Mouse (Mus musculus) liver, adult (tissue): ENCODE data around the gene Lonp1.

Experiments used
- GATA4 ChIP-seq: IDR thresholded peaks from 2 replicates; pipeline ENCODE4 v1.6.1; 2014; ENCODE audit warnings: mild to moderate bottlenecking, low read length; ENCODE audit not compliant: insufficient replicate concordance

Gene Lonp1

DNA sequence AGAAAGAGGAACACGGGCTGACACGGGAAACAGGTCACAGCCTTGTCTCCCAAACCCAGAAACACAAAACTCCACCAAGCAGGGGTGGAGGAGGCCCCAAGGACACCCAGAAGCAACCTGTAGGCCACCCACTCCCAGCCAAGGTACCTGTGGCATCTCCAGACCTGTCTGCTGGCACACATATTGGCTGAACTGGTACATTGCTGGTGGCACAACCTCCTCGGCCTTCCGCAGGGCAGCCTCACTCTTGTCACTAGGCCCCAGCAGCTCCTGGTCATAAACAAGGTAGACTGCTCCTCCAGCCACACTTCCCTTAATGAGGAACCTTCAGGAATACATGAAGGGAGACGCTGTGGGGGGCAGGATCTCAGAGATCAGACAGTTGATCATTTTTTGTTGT is 18.0 kb downstream of the Lonp1 start:
- TF ChIP-seq GATA4: no peak

DNA sequence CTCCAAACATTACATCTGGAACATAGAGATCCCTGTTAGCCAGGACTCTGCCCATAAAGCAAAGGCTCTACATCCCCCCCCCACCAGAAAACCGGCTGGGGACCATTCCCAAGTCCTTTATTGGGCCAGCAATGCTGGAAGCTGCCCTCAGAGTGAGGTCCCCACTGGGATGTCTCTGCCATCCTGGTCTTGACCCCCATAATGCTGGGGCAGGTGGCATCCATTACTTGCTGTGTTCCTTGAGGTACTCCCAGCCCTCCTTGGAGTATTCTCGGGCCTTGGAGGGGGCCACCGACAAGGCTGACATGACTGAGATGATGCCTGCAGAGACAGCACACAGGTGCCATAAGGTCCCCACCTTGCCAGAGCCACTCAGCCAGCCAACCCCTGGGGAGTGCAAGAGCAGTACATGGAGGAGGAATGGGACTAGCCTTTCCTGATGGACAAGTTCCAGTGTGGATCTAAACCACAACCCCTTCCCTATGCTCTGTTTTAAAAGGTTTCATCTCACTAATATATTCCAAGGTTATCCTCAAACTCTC is 19.1 kb downstream of the Lonp1 start:
- no peak for TF ChIP-seq GATA4

DNA sequence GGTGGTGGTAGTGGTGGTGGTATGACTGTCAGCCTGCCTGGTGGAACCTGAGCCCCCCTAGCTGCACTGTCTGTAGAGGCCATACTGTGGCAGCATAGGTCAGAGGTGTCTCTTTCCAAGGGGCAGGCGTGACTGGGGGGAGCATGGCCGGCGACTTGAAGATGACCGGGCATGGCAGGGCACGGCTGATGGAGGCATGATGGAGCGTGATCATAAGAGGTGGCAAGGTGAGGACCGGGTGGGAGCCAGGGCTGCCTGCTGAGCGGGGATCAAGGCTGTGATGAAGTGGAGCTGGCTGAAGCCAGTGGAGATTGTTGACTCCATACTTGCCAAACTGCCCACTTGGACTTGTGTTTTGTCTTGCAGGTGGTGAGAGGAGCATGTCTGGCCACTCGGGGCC is 21.3 kb downstream of the Lonp1 start:
- no peak for TF ChIP-seq GATA4

DNA sequence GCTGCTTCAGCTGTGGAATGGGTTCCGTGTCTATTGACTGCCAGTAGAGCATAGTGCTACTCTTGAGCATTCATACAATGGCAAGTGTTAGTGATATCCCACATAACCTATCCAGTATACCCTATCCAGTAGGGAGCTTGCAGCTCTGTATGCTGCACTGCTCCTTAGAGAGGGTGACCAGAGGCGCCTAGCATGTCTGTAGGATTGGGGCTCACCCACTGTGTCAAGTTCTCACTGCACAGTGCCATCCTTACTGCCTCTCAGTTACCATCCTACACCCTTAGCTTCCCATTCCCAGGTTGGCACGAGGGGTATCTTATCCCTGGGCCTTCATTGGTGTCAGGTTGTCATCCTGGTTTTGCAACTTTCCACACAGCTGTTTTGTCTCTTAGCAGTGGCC is 22.3 kb downstream of the Lonp1 start:
- no peak for TF ChIP-seq GATA4

DNA sequence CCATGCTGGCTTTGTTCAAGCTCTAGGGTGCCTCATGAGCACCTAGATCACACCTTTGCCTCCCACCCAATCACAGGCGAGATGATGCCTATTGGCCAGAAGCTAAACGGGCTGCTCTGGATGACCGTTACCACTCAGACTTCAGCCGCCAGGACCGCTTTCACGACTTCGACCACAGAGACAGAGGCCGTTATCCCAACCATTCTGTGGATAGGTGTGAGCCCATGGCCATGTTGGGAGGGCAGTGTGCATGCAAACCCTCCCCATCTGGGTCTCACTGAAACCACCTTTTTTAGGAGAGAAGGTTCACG is 22.7 kb downstream of the Lonp1 start:
- no peak for TF ChIP-seq GATA4

DNA sequence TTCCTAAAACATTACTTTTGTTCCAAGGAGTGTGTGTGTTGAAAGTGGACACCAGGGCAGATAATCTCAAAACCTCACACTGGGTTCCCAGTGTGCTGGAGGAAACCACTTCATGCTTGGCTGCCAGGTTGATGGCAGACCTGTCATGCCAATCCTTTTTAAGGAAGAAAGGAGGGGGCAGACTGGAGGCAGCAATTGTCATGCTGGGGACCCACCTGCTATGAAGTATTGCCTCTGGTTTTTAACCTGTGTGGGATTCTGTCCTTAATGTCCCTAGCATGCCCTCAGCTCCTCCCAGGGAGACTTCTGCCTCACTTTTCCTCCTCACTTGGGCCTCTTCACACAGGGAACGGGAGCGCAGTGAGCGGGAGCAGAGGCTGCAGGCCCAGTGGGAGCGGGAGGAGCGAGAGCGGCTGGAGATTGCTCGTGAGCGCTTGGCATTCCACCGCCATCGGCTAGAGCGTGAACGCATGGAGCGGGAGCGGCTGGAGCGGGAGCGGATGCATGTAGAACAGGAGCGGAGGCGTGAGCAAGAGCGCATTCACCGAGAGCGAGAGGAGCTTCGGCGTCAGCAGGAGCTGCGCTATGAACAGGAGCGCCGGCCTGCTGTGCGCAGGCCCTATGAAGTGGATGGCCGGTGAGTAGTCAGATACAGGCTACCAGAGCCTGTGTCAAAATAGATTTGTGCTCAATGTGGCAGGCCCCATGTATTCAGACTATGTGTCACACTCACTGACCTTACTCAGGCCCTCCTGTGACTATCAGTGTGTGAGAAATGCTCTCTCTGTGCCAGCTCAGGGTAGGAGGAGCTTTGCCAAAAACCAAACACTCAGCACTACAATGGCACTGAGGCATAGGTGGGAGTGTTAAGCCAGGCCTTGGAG is 23.3 kb downstream of the Lonp1 start:
- no peak for TF ChIP-seq GATA4

DNA sequence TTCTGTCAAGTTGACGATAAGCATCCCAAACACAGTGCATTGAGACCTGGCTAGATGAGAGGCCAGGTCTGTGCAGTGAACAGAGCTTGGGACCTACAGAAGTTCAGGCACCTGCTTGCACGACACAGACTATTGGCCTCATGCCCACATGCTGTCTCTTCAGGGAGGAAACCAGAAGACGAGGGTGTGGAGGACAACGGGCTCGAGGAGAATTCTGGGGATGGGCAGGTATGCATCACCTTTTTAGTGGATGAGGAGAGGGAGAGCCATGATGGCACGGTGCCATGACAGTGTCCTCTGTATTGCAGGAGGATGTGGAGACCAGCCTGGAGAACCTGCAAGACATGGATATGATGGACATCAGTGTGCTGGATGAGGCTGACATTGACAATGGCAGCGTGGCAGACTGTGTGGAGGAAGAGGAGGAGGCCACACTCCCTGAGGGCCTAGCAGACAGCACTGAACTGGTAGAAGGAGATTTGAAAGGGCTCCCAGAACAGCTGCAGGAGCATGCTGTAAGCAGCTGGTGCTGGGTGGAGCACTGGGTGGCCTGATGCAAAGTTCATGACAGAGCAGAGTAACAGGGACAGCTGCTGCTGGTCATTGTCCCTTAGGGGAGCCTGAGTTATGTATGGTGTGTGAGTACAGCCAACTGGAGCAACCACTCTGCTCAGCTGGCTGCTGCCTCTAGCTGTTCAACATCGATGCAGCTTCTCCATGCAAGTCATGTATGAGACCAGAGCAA is 33.0 kb downstream of the Lonp1 start:
- TF ChIP-seq GATA4: no peak

DNA sequence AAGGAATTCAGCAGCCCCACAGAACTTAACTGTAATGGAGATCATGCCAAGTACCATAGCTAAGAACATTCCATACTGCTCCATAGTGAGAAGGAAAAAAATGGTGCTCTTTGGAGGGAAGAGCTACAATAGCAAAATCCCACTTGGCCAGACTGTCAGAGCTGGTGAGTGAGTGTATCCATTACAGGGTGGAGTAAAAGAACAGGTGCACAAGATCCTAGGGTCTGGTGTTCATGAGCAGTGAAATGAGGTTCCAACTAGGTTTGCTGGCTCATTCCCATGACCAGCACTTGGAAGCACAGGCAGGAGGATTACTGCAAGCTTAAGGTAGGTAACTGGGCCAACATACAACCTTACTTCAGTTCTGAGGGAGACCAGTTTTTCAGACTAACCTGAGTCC is 34.1 kb downstream of the Lonp1 start:
- no peak for TF ChIP-seq GATA4

DNA sequence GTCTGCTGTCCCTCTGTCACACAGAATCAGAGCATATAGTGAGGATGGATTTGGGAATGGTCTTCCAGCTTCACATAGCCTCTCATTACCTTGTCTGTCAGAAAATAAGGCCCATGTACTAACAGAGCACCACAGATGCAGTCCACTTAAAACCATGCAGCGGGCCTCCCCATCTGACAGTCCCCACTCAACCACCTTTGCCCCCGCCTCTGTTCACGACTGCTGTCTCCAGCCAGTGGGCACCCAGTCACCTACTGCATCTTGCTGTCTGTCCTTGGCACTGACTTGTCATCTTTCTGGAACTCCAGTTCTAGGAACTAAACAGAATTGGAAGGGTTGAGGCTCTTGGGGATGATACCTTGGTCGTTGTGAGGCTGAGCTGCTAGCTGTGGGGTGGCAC is 37.8 kb downstream of the Lonp1 start:
- no peak for TF ChIP-seq GATA4

DNA sequence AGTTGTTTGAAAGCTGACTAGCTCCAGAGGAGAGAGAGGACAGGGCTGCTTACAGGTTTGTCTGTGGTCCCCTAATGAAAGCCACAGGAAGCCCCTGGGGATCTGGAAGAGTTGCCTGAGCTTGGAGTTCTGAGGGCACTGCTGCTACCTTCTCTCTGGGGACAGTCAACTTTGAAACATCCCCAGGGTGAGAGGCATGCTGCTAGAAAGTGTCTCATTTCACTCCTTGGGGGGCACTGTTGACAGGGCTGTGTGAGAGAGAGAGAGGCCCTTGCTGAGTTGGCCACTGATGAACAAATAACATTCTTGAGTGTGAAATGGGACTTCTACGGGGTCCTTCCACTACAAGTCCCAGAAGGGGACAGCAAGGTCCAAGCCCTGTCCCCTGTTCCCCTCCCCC is 38.9 kb downstream of the Lonp1 start:
- no peak for TF ChIP-seq GATA4

DNA sequence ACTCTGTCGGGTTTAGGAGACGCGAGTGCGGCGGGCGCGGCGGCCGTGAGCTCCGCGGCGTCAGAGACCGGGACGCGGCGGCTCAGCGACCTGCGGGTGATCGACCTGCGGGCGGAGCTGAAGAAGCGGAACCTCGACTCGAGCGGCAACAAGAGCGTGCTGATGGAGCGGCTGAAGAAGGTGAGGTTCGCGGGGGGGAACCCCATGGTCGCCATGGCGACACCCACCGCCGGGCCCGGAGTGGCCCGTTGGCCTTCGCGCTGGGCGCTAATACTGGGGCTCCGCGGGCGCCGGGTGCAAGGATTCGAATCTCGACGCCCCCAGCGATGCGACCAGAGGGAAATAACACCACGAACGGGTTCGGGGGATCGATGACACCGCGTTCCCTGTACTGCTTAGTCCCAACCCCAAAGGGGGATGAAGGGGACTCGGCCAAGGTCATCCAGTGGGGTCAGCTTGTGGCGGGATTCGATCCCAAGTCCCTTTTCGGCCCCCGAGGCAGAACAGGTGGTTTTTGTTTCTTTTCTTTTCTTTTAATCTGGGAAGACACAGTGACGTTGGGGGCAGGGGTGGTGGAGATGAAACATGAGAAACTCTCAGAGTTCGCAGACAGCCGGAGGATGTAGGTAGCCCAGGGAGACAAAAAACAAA is 41.4 kb downstream of the Lonp1 start:
- TF ChIP-seq GATA4: no peak

DNA sequence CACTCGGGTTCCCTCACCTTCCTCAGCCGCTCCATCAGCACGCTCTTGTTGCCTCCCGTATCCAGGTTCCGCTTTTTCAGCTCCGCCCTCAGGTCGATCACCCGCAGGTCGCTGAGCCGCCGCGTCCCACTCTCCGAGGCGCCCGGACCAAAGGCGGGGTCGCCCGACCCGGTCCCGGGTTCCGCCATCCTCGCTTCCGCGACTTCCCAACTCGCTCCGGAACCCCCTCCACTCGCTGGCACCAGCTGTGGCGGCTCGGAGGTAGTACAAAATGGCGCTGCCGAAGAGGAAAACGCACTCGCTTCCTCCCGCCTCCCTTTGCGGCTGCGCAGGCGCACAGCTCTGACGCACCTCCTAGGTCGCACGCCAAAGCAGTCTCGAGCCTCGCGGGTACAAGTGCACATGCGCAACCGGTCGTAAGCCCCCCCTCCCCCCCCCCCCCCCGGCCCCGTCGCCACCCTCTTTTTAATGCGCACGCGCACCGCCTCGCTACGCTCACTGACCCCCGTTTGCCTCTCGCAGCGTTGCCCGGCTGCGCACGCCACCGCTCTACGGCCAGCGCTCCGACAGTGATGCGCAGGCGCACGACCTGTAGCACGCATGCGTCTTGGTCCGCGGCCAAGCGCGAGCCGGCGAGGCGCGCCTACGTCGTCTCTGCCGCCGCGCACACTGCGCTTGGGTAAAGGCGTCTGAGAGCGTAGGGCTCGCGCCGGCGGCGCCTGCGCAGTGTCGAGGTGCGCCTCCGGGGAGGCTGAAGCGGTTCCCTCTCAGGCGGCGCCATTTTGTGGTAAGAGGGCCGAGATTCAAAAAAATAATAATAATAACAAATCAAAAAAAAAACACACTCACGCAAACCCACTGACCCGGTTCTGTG is 42.2 kb downstream of the Lonp1 start, which contains the start of the genes Safb2 and Safb:
Gene Safb2 (minus strand): TSS at position 329 of the 874 bp plus-strand sequence.
Gene Safb (plus strand): TSS at position 569 of the 874 bp plus-strand sequence.
- no peak for TF ChIP-seq GATA4

DNA sequence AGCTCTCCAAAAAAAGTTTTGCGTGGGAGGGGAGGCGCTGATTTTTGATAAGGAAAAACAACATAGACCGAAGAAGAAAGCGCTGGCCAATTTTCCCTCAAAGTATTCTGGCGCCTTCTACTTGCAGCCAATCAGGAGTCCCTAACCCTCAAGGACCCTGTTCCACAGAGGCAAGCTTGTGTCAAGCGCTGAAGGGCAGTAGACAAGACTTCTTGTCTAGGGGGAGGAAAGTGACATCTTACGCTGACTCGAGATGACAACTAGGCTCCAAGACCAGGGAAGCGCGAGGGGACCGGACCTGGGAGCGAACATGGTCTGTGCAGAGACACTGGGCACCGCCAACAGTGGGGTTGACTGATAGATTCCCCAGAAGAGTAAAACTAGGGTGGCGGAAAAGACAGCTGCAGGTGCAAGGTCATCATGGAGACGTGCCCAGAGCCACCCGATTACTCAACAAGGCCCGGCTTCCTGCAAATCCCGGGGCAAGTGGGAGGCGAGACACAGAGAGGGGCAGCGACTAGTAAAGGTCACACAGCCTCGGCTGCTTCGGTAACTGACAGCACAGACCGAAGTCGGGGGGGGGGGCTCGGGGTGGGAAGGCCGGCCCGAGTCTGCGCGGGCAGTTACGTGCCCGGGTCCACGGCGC is 43.0 kb downstream of the Lonp1 start:
- no peak for TF ChIP-seq GATA4

DNA sequence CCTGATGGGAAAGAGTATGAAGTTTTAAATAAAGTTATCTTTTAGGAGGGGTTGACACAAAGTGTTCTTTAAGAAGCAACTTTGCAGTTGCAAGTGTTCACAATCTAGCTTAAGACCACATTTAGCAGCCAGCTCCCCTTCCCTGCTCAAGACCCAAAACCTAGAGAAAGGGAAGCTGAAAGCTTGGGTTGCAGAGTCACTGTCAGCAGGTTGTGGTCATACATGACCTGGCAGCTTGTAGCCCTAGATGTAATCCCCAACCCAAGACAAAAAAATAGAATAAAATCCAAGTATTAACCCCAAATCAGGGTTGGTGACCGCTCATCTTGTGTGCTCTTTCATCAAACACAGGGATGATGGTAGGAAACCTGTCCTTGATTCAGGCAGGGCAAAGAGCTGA is 43.6 kb downstream of the Lonp1 start:
- TF ChIP-seq GATA4: no peak

DNA sequence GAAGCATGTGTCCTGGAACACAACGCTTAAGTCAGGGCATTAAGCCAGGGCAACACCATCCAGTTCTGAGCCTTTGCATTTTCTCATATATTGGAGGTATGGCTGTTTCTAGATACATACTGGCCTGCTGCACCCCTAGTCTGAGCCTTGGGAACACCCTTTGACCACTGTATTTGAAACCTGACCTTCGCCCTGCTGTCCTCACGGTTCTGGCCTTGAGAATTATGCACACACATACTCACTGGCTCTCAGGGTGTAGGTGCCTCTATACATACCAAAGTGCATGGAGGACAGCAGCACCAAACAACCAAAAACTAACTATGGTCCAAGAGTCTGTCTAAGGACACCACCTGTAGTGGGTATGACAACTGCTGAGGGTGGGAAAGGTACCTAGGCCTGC is 53.7 kb downstream of the Lonp1 start:
- TF ChIP-seq GATA4: no peak

DNA sequence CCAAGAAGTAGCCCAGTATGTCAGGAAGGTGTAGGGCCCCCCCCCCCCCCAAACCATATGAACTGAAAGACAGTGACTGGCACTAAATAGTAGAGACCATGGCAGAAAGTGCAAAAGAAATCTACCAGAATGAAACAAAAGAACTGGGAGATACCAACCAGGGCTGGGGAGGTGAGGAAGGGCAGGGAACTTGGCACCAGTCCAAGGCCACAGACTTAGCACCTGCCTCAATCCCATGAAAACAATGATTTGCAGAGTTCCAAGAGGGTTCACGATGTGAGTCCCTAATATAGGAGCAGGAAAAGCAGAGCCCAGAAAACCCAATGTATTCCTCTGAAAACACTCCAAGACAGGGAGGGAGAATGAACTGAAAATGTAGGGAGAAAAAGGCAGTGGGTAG is 54.5 kb downstream of the Lonp1 start:
- TF ChIP-seq GATA4: no peak
